Mouse (Mus musculus) lung, embryonic 14.5 days (tissue): ENCODE measurements around the gene Uhmk1. TPM values are rescaled to one million over a fixed set of nuclear protein-coding genes. Genes with fewer than 3 reads are reported as not detected.
"Not testable (repeated sequence)": the region's sequence is repeated elsewhere in the genome, so short reads cannot be mapped to it uniquely, and the experiment has no call there.

Experiments used
- ATAC-seq: fragments of 200-750 bp; cut with Nextera tagmentation; 2 replicates; pipeline ENCODE4 v1.8.0; 2017; ENCODE audit warnings: mild to moderate bottlenecking, moderate TSS enrichment, moderate library complexity; ENCODE audit not compliant: insufficient read depth
- DNase-seq: peaks from one replicate; pipeline ENCODE4 v3.0.0-alpha.2; 2015
- H3K27ac ChIP-seq: fragments of 300-500 bp; sonication (generic); 2 replicates; pipeline ENCODE4 v1.5.1; 2014; ENCODE audit warnings: low read depth, mild to moderate bottlenecking, moderate library complexity
- H3K27me3 ChIP-seq: fragments of 300-500 bp; sonication (generic); 2 replicates; pipeline ENCODE4 v1.6.1; 2014; ENCODE audit warnings: low read length, control low read depth; ENCODE audit not compliant: insufficient read depth
- H3K36me3 ChIP-seq: fragments of 300-500 bp; sonication (generic); 2 replicates; pipeline ENCODE4 v1.6.1; 2014; ENCODE audit warnings: control low read depth; ENCODE audit not compliant: insufficient read depth
- H3K4me1 ChIP-seq: fragments of 300-500 bp; sonication (generic); 2 replicates; pipeline ENCODE4 v1.6.1; 2014; ENCODE audit warnings: antibody characterized with exemption, control low read depth; ENCODE audit not compliant: insufficient read depth
- H3K4me2 ChIP-seq: fragments of 300-500 bp; sonication (generic); 2 replicates; pipeline ENCODE4 v1.6.1; 2014; ENCODE audit warnings: mild to moderate bottlenecking
- H3K4me3 ChIP-seq: fragments of 300-500 bp; sonication (generic); 2 replicates; pipeline ENCODE4 v1.5.1; 2014; ENCODE audit warnings: low read depth, low read length
- H3K9ac ChIP-seq: fragments of 300-500 bp; sonication (generic); 2 replicates; pipeline ENCODE4 v1.6.1; 2014
- H3K9me3 ChIP-seq: fragments of 300-500 bp; sonication (generic); 2 replicates; pipeline ENCODE4 v1.6.1; 2016; ENCODE audit warnings: low read depth, low read length, control low read depth
- CTCF ChIP-seq: IDR thresholded peaks from 2 replicates; pipeline ENCODE4 v1.5.1; 2016; ENCODE audit warnings: antibody characterized with exemption, low read depth
- WGBS: fragments of 180-500 bp; shearing (Covaris S2); extraction: QIAGEN DNeasy Blood & Tissue Kit; methylation state at CpG from one replicate; pipeline ENCODE4 v1.1.7; 2014; 5-methylcytosine and 5-hydroxymethylcytosine counted together
- polyA plus RNA-seq: library from polyadenylated mRNA; unstranded; fragments of >200 nt; fragmentation: Nextera tagmentation; extraction: Ambion mirVana; gene quantifications from 2 replicates; pipeline ENCODE4 v1.2.1, GENCODE M21; 2014

Gene Uhmk1
- polyA plus RNA-seq: 12.0 and 12.3 TPM in 2 replicates

DNA sequence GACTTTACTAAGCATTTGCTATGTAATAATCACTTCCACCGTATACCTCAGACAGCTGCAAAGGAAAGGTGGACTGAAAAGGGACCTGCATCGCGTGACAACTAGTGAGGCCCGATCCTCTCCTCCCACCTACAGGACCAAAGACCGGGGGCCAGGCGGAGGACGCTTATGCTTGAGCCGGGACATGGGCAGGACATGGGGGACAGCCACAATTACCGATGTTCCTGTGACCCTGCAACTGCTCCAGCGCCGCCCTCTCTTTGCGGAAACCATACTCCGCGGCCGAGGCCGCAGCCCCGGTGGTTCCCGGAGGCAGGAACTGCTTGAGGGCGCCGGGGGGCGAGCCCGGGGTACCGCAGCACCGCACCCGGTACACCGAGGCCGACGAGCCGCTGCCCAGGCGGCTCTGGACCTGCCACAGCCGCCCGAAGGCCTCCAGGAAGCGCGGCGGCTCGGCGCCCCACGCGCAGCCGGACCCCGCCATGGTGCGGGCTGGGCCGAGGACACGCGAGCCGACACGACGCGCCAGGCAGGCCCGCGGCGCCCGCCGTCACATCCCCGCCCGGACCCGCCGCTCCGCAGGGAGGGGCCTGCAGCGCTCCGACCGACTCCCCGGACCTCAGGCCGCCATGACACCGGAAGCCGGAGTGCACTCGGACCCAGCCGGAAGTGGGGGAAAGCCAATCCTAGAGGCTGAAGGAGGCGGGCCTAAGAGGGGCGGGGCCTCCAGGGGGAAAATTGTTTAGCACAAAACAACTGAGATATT lies at the start of gene Uhmk1:
Gene Uhmk1, minus strand, starts transcription at position 641 of the 766 bp plus-strand sequence.
- ATAC-seq (peak; percentile 99), DNase-seq (peak; percentile 94)
- H3K36me3 ChIP-seq: peaks cover 23% of the 10 kb centered on the region
- under 1% methylated on average over 67 of the region's 70 CpGs for WGBS
- no peaks in the 10 kb centered on the region for H3K9me3 ChIP-seq
- peak within 1 kb of the TSS; percentile 78 for H3K4me3 ChIP-seq
- peak within 1 kb of the TSS; percentile 95 for H3K9ac ChIP-seq
- TF ChIP-seq CTCF: no peak
- no peaks in the 10 kb centered on the region for H3K4me1 ChIP-seq
- no peaks in the 10 kb centered on the region for H3K27me3 ChIP-seq
- H3K4me2 ChIP-seq: peak within 1 kb of the TSS; percentile 83
- H3K27ac ChIP-seq: peak within 1 kb of the TSS; percentile 83

DNA sequence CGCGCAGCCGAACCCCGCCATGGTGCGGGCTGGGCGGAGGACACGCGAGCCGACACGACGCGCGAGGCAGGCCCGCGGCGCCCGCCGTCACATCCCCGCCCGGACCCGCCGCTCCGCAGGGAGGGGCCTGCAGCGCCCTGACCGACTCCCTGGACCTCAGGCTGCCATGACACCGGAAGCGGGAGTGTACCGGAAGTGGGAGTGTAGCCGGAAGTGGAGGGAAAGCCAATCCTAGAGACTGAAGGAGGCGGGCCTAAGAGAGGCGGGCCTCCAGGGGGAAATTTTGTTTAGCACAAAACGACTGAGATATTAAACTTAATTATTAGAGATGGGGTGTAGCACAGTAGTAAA lies 40.3 kb upstream of the Uhmk1 start:
- TF ChIP-seq CTCF: no peak
- Histone ChIP-seq H3K4me2 (peak overlapping the region; percentile 67), H3K36me3 (no peaks in the 10 kb centered on the region), H3K27ac (peak overlapping the region; percentile 42; the same call in 1 of the 2 replicates), H3K4me3 (peak overlapping the region; percentile 66), H3K9me3 (no peaks in the 10 kb centered on the region), H3K9ac (peak overlapping the region; percentile 72), H3K27me3 (no peaks in the 10 kb centered on the region), H3K4me1 (no peaks in the 10 kb centered on the region)
- peak; percentile 99 for ATAC-seq
- 4% methylated on average over 30 of the region's 32 CpGs for WGBS
- DNase-seq: peak; percentile 92

DNA sequence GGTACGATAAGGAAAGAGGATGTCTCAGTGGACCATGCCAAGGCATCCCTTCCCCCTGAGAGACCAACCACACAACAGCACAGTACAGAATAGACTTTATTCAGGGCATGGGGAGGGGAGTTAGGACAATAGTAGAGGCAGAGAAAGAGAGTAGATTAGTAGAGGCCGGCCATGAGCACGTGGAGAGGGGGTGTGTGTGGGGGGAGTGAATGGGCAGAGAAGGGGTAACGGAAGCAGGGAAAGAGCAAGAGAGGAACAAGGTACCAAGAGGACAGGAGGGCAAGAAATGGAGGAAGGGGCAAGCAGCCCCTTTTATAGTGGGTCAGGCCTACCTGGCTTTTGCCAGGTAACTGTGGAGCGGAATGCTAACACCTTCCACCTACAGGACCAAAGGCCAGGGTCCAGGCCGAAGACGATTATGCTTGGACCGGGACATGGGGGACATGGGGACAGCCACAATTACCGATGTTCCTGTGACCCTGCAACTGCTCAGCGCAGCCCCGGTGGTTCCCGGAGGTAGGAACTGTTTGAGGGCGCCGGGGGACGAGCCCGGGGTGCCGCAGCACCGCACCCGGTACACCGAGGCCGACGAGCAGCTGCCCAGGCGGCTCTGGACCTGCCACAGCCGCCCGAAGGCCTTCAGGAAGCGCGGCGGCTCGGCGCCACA lies 39.8 kb upstream of the Uhmk1 start:
- peak overlapping the region; percentile 67 for H3K4me2 ChIP-seq
- no peak for TF ChIP-seq CTCF
- peak; percentile 91 for ATAC-seq
- peak overlapping the region; percentile 66 for H3K4me3 ChIP-seq
- H3K36me3 ChIP-seq: no peaks in the 10 kb centered on the region
- peak overlapping the region; percentile 72 for H3K9ac ChIP-seq
- WGBS: 28% methylated on average over 25 of the region's 30 CpGs
- peak overlapping the region; percentile 42; the same call in 1 of the 2 replicates for H3K27ac ChIP-seq
- no peaks in the 10 kb centered on the region for H3K4me1 ChIP-seq
- no peaks in the 10 kb centered on the region for H3K27me3 ChIP-seq
- H3K9me3 ChIP-seq: no peaks in the 10 kb centered on the region
- DNase-seq: peak; percentile 6

DNA sequence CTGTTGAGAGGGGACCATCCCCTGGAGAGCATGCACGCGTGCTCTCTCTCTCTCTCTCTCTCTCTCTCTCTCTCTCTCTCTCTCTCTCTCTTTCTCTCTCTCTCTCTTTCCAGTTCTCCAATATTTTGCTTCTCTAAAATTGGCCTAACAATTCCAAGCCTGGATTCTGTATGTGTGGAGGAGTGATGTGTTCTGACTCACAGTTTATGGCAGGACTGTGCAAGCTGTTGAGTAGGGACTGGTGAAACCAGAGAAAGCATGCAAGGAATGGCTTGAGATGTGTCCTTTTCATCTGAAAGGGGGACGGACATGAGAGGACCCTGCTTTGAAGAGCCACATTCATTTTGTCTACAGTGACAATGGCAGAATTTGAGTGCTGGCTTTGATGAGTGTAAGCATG lies 29.8 kb upstream of the Uhmk1 start:
- DNase-seq (no peak), ATAC-seq (no peak)
- Histone ChIP-seq H3K9me3 (no peaks in the 10 kb centered on the region), H3K27ac (no peak overlapping the region), H3K27me3 (no peaks in the 10 kb centered on the region), H3K9ac (no peak overlapping the region), H3K4me3 (no peak overlapping the region), H3K36me3 (no peaks in the 10 kb centered on the region), H3K4me2 (no peak overlapping the region), H3K4me1 (no peaks in the 10 kb centered on the region)
- TF ChIP-seq CTCF: no peak
- 73% methylated on average over 3 of the region's 3 CpGs for WGBS

DNA sequence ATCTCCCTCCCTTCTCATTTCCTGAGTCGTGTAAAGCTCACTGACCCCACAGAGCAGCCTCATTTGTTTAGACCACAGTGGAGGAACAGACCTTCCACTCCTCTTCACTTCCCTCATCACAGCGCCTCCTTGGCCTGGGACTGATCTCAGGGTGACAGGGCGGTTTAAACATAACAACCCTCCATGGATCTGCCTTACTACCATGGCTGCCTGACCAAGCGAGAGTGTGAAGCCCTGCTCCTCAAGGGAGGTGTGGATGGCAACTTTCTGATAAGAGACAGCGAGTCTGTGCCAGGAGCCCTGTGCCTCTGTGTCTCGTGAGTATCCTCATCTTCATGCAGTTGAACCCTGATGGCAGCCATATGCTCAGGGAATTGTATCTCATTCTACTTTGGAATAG lies 17.5 kb upstream of the Uhmk1 start, which contains the start of gene Sh2d1b2:
Gene Sh2d1b2, plus strand, starts transcription at position 62 of the 400 bp plus-strand sequence.
- not testable (repeated sequence) for H3K4me2 ChIP-seq, H3K36me3 ChIP-seq, DNase-seq, ATAC-seq, H3K9me3 ChIP-seq, H3K4me3 ChIP-seq, H3K27ac ChIP-seq, H3K9ac ChIP-seq, H3K4me1 ChIP-seq, H3K27me3 ChIP-seq
- 57% methylated on average over 5 of the region's 6 CpGs for WGBS

DNA sequence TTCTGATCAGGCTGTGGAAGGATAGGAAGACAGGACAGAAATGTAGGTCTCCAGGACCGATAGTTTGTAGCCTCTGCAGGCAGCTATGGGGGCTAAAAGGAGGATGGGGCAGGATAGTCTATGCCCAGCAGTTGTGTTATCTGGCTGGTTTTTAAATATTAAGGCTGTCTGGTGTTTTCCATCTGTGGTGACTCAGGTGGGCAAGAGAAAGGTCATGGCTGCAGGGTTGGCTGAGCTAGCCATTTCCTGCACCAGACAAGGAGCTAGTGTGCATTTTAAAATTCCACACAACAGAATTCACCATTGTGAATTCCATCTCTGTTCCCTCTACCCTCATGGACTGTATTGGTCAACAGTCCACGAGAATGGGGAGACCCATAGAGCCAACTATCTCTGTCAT lies 8.1 kb upstream of the Uhmk1 start:
- Histone ChIP-seq H3K9ac (no peak overlapping the region), H3K9me3 (no peaks in the 10 kb centered on the region), H3K27me3 (0 out of 2 replicates have a peak, but pooled peaks cover 3% of the 10 kb centered on the region), H3K4me2 (no peak overlapping the region), H3K4me1 (no peaks in the 10 kb centered on the region), H3K27ac (no peak overlapping the region), H3K4me3 (no peak overlapping the region), H3K36me3 (no peaks in the 10 kb centered on the region)
- DNase-seq (no peak), ATAC-seq (no peak)
- 72% methylated on average over 2 of the region's 2 CpGs for WGBS
- TF ChIP-seq CTCF: no peak

DNA sequence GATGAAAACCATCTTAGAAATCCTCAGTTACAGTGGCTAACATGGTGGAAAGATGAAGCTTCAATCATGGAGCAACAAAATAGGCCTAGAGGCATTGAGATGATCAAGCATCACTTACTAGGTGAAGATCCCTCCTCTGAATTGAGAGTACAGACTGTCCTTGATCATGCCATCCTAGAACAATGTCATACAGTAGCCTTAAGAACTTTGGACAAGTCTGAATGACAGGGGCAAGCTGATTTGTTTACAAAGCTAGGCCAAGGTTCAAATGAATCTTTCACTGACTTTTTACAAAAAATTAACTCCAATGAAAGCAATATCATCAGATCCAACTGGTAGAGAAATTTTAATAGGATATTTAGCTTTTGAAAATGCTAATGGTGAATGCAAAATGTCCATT lies 5.2 kb upstream of the Uhmk1 start:
- Histone ChIP-seq H3K27ac (no peak overlapping the region), H3K27me3 (0 out of 2 replicates have a peak, but pooled peaks cover 3% of the 10 kb centered on the region), H3K9me3 (no peaks in the 10 kb centered on the region), H3K36me3 (no peaks in the 10 kb centered on the region), H3K4me3 (no peak overlapping the region), H3K4me1 (no peaks in the 10 kb centered on the region), H3K4me2 (no peak overlapping the region), H3K9ac (no peak overlapping the region)
- ATAC-seq: no peak
- no peak for TF ChIP-seq CTCF
- DNase-seq: no peak
